Comparison of ENCODE assay signal across 22 mouse cellular contexts in the genomic region with DNA sequence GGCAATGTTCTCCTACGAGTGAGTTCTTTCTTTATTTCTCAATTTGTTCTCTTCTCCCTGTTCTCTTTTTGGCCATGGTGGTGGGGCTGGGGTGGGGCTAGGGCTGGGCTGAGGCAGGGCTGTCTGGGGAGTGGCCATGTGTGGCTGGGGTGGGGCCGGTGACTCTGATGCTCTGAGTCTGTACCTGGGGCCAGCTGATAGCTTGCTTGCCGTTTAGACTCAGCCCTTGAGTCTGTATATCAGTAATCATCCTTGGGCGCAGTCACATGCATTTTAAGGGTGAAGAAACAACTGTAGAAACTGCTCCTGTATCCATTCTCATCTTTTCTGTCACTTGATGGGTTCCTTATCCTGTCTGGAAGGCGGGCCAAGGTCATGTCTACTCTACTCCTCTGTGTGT.
DNase-seq lines count a peak whose midpoint lies in the region; ATAC-seq and TF ChIP-seq lines count a peak whose summit lies in the region.
"Had no signal": no experiment of that assay in that cellular context is flagged by ENCODE, and none has a peak within 500 bp of the region (broad histone marks: within the 10 kb centered on the region; RNA-seq: fewer than 3 reads in every experiment).

No protein-coding gene starts in this region.

- H3K36me3 ChIP-seq in forebrain, embryonic 11.5 days (ENCODE audit: control insufficient read depth, insufficient read depth, low read length): no peaks in the 10 kb centered on the region
- no peaks in the 10 kb centered on the region for H3K36me3 ChIP-seq in forebrain, embryonic 14.5 days (ENCODE audit: control insufficient read depth, insufficient read depth, low read length)
- H3K36me3 ChIP-seq in hindbrain, embryonic 10.5 days: no peaks in the 10 kb centered on the region
- H3K36me3 ChIP-seq in hindbrain, embryonic 12.5 days: no peaks in the 10 kb centered on the region
- H3K36me3 ChIP-seq in liver, embryonic 11.5 days (ENCODE audit: control insufficient read depth, insufficient read depth, low read length): no peaks in the 10 kb centered on the region
- no peaks in the 10 kb centered on the region for H3K36me3 ChIP-seq in liver, postnatal 0 days (replicated peaks; ENCODE audit: insufficient read depth, low read length)
- H3K36me3 ChIP-seq: embryonic facial prominence, embryonic 13.5 days; limb, embryonic 10.5 days had no signal

- H3K4me3 ChIP-seq in forebrain, embryonic 11.5 days (ENCODE audit: low read depth, low read length): no peak overlapping the region
- H3K4me3 ChIP-seq in forebrain, embryonic 14.5 days (ENCODE audit: low read depth, low read length): no peak overlapping the region
- no peak overlapping the region for H3K4me3 ChIP-seq in hindbrain, embryonic 10.5 days
- no peak overlapping the region for H3K4me3 ChIP-seq in hindbrain, embryonic 12.5 days
- no peak overlapping the region for H3K4me3 ChIP-seq in liver, embryonic 11.5 days (ENCODE audit: low read depth, low read length)
- H3K4me3 ChIP-seq in liver, postnatal 0 days (ENCODE audit: low read depth, low read length): no peak overlapping the region
- H3K4me3 ChIP-seq: embryonic facial prominence, embryonic 13.5 days; forebrain, embryonic 13.5 days; limb, embryonic 10.5 days had no signal

- H3K9me3 ChIP-seq in forebrain, embryonic 11.5 days (ENCODE audit: control insufficient read depth, low read length): no peaks in the 10 kb centered on the region
- H3K9me3 ChIP-seq in forebrain, embryonic 14.5 days (replicated peaks; ENCODE audit: control insufficient read depth, low read length): no peaks in the 10 kb centered on the region
- H3K9me3 ChIP-seq in hindbrain, embryonic 10.5 days: no peaks in the 10 kb centered on the region
- H3K9me3 ChIP-seq in hindbrain, embryonic 12.5 days (replicated peaks): no peaks in the 10 kb centered on the region
- H3K9me3 ChIP-seq in liver, embryonic 11.5 days (ENCODE audit: control insufficient read depth, low read length): no peaks in the 10 kb centered on the region
- no peaks in the 10 kb centered on the region for H3K9me3 ChIP-seq in liver, postnatal 0 days (ENCODE audit: low read length)
- H3K9me3 ChIP-seq: embryonic facial prominence, embryonic 13.5 days; forebrain, embryonic 13.5 days; limb, embryonic 10.5 days had no signal

- ATAC-seq in forebrain, embryonic 11.5 days (replicated peaks; ENCODE audit: low FRiP score): no peak
- no peak for ATAC-seq in forebrain, embryonic 14.5 days
- ATAC-seq in hindbrain, embryonic 12.5 days (ENCODE audit: low FRiP score): no peak
- peak; percentile 96 for ATAC-seq in liver, embryonic 11.5 days (replicated peaks; ENCODE audit: low FRiP score)
- ATAC-seq in liver, postnatal 0 days: peak; percentile 44
- ATAC-seq: forebrain, embryonic 13.5 days; inflammation-experienced regulatory T-cells, adult 6 months had no signal

- DNase-seq in forebrain, embryonic 11.5 days (ENCODE audit: low spot score): peak; percentile 45
- no peak for DNase-seq in forebrain, embryonic 14.5 days (ENCODE audit: low spot score)
- DNase-seq in hindbrain, embryonic 10.5 days (ENCODE audit: low spot score): no peak
- DNase-seq in liver, embryonic 11.5 days (ENCODE audit: low spot score): no peak
- DNase-seq in liver, postnatal 0 days: no peak
- DNase-seq in retina, postnatal 1 day: no peak
- no peak for DNase-seq in kidney, postnatal 25 days
- DNase-seq: cerebellum, adult 2 months; cerebellum, postnatal 36 days; embryo, embryonic 11 days; kidney, adult 2 months; lung, postnatal 10 days; right cerebral cortex, adult 18-20 months; right cerebral cortex, postnatal 4 days had no signal

- TF ChIP-seq CTCF in liver, postnatal 0 days (IDR thresholded peaks at IDR 0.05; ENCODE audit: low read depth): no peak

- WGBS in forebrain, embryonic 11.5 days: 86% methylated on average over 5 of the region's 5 CpGs
- 88% methylated on average over 5 of the region's 5 CpGs for WGBS in forebrain, embryonic 14.5 days
- 87% methylated on average over 5 of the region's 5 CpGs for WGBS in hindbrain, embryonic 10.5 days
- 87% methylated on average over 5 of the region's 5 CpGs for WGBS in hindbrain, embryonic 12.5 days
- 72% methylated on average over 5 of the region's 5 CpGs for WGBS in liver, embryonic 11.5 days
- 66% methylated on average over 5 of the region's 5 CpGs for WGBS in liver, postnatal 0 days (ENCODE audit: insufficient replicate concordance)

- H3K4me1 ChIP-seq in forebrain, embryonic 11.5 days (replicated peaks; ENCODE audit: control insufficient read depth, insufficient read depth, low read length): no peaks in the 10 kb centered on the region; the same call in 1 of the 2 replicates
- H3K4me1 ChIP-seq in forebrain, embryonic 14.5 days (ENCODE audit: control insufficient read depth, insufficient read depth, low read length): peaks cover 4% of the 10 kb centered on the region; the same call in 1 of the 2 replicates
- H3K4me1 ChIP-seq in hindbrain, embryonic 10.5 days (replicated peaks): peaks cover 11% of the 10 kb centered on the region; the same call in 1 of the 2 replicates
- H3K4me1 ChIP-seq in hindbrain, embryonic 12.5 days: 0 out of 2 replicates have a peak, but pooled peaks cover 4% of the 10 kb centered on the region
- H3K4me1 ChIP-seq in liver, embryonic 11.5 days (replicated peaks; ENCODE audit: control insufficient read depth, insufficient read depth, low read length): no peaks in the 10 kb centered on the region
- H3K4me1 ChIP-seq in liver, postnatal 0 days (ENCODE audit: insufficient read depth): no peaks in the 10 kb centered on the region
- H3K4me1 ChIP-seq: embryonic facial prominence, embryonic 13.5 days; limb, embryonic 10.5 days had no signal

- H3K27me3 ChIP-seq in forebrain, embryonic 11.5 days (ENCODE audit: control insufficient read depth, insufficient read depth, low read length): no peaks in the 10 kb centered on the region
- no peaks in the 10 kb centered on the region for H3K27me3 ChIP-seq in forebrain, embryonic 14.5 days (replicated peaks; ENCODE audit: control insufficient read depth, insufficient read depth, low read length)
- no peaks in the 10 kb centered on the region for H3K27me3 ChIP-seq in hindbrain, embryonic 10.5 days (ENCODE audit: insufficient read depth, poor library complexity, severe bottlenecking)
- no peaks in the 10 kb centered on the region for H3K27me3 ChIP-seq in hindbrain, embryonic 12.5 days
- H3K27me3 ChIP-seq in liver, embryonic 11.5 days (replicated peaks; ENCODE audit: control insufficient read depth, insufficient read depth, low read length): no peaks in the 10 kb centered on the region
- H3K27me3 ChIP-seq in liver, postnatal 0 days (ENCODE audit: insufficient read depth, low read length): no peaks in the 10 kb centered on the region
- H3K27me3 ChIP-seq: embryonic facial prominence, embryonic 13.5 days; forebrain, embryonic 13.5 days had no signal

- no peak overlapping the region for H3K4me2 ChIP-seq in forebrain, embryonic 11.5 days (ENCODE audit: low read depth, low read length, severe bottlenecking)
- H3K4me2 ChIP-seq in forebrain, embryonic 14.5 days (ENCODE audit: low read length): no peak overlapping the region
- H3K4me2 ChIP-seq in hindbrain, embryonic 12.5 days (replicated peaks): no peak overlapping the region
- H3K4me2 ChIP-seq in liver, embryonic 11.5 days: no peak overlapping the region
- no peak overlapping the region for H3K4me2 ChIP-seq in liver, postnatal 0 days (ENCODE audit: low read depth, low read length)
- H3K4me2 ChIP-seq: embryonic facial prominence, embryonic 13.5 days; forebrain, embryonic 13.5 days; hindbrain, embryonic 14.5 days; midbrain, embryonic 11.5 days had no signal

- H3K27ac ChIP-seq in forebrain, embryonic 11.5 days (ENCODE audit: low read depth, low read length): no peak overlapping the region
- H3K27ac ChIP-seq in forebrain, embryonic 14.5 days (ENCODE audit: low read depth, low read length): no peak overlapping the region
- peak overlapping the region; percentile 29; the same call in 1 of the 2 replicates for H3K27ac ChIP-seq in hindbrain, embryonic 10.5 days
- H3K27ac ChIP-seq in hindbrain, embryonic 12.5 days: no peak overlapping the region
- H3K27ac ChIP-seq in liver, embryonic 11.5 days (ENCODE audit: low read depth, low read length): peak overlapping the region; percentile 88
- H3K27ac ChIP-seq in liver, postnatal 0 days (ENCODE audit: low read depth): no peak overlapping the region
- H3K27ac ChIP-seq: embryonic facial prominence, embryonic 13.5 days; forebrain, embryonic 13.5 days; hindbrain, embryonic 14.5 days; kidney, postnatal 0 days; limb, embryonic 10.5 days had no signal

- H3K9ac ChIP-seq in forebrain, embryonic 11.5 days (ENCODE audit: low read length): no peak overlapping the region
- no peak overlapping the region for H3K9ac ChIP-seq in forebrain, embryonic 14.5 days (ENCODE audit: low read length)
- no peak overlapping the region for H3K9ac ChIP-seq in hindbrain, embryonic 12.5 days
- H3K9ac ChIP-seq in liver, embryonic 11.5 days (ENCODE audit: low read depth, low read length): no peak overlapping the region
- no peak overlapping the region for H3K9ac ChIP-seq in liver, postnatal 0 days (replicated peaks)
- H3K9ac ChIP-seq: embryonic facial prominence, embryonic 13.5 days; forebrain, embryonic 13.5 days; hindbrain, embryonic 14.5 days had no signal

- TF ChIP-seq EP300 in liver, postnatal 0 days (IDR thresholded peaks at IDR 0.05; ENCODE audit: low read depth): no peak

Comparison
In these comparisons a context has a peak if more than half of its experiments do, and no peak if none do; other contexts are left out.
1. H3K27ac ChIP-seq: peak in hindbrain, embryonic 10.5 days (single experiment) and liver, embryonic 11.5 days (single experiment); none in forebrain, embryonic 11.5 days (single experiment), forebrain, embryonic 14.5 days (single experiment), hindbrain, embryonic 12.5 days (single experiment) and liver, postnatal 0 days (single experiment).
2. ATAC-seq: peak in liver, embryonic 11.5 days (single experiment) and liver, postnatal 0 days (single experiment); none in forebrain, embryonic 11.5 days (single experiment), forebrain, embryonic 14.5 days (single experiment) and hindbrain, embryonic 12.5 days (single experiment).